Mouse (Mus musculus): ENCODE data around the gene Prickle2.

GRCm38 (mm10) chr6:92752737-92753136 lies 46.8 kb upstream of the Prickle2 start:
- no peak for TF ChIP-seq CTCF (IDR thresholded peaks at IDR 0.05; ENCODE audit: borderline replicate concordance, insufficient read depth, low read depth, low read length)
- no peak for TF ChIP-seq POLR2A (IDR thresholded peaks at IDR 0.05; ENCODE audit: borderline replicate concordance, insufficient read depth, low read length)
